Comparison of ENCODE assay signal across 7 mouse cellular contexts in genomic region chr1:43445170-43446088, GRCm38 (mm10). TPM values are rescaled to one million over a fixed set of nuclear protein-coding genes. Genes with fewer than 3 reads are reported as not detected.
DNase-seq lines count a peak whose midpoint lies in the region; ATAC-seq and TF ChIP-seq lines count a peak whose summit lies in the region.

No protein-coding gene starts in this region.

- no peak for TF ChIP-seq CTCF in cortical plate, adult 2 months (IDR thresholded peaks at IDR 0.05; ENCODE audit: extremely low read depth, insufficient read depth, low read length)
- TF ChIP-seq CTCF in small intestine, adult 2 months (IDR thresholded peaks at IDR 0.05; ENCODE audit: extremely low read depth, insufficient read length, insufficient replicate concordance, low read depth, low read length), result no peak

- under 1% methylated on average over 86 of the region's 86 CpGs for WGBS in midbrain, embryonic 10.5 days
- 1% methylated on average over 86 of the region's 86 CpGs for WGBS in small intestine, adult 2 months

- H3K27me3 ChIP-seq in midbrain, embryonic 10.5 days (ENCODE audit: low read depth, poor library complexity, severe bottlenecking), result peaks cover 5% of the 10 kb centered on the region
- H3K27me3 ChIP-seq in small intestine, adult 2 months (ENCODE audit: control insufficient read depth, insufficient read depth, low read length), result no peaks in the 10 kb centered on the region

- H3K27ac ChIP-seq in cortical plate, adult 2 months (ENCODE audit: insufficient read depth, low read length), result peak overlapping the region; percentile 93
- peak overlapping the region; percentile 94 for H3K27ac ChIP-seq in midbrain, embryonic 10.5 days (replicated peaks)
- peak overlapping the region; percentile 90 for H3K27ac ChIP-seq in small intestine, adult 2 months (ENCODE audit: insufficient read depth, low read depth, low read length)

- no peak for TF ChIP-seq POLR2A in cortical plate, adult 2 months (IDR thresholded peaks at IDR 0.05; ENCODE audit: extremely low read depth, insufficient read depth, low read length)
- TF ChIP-seq POLR2A in small intestine, adult 2 months (IDR thresholded peaks at IDR 0.05; ENCODE audit: low read depth, low read length), result peak; percentile 61; the same call in 1 of the 2 replicates

- intact Hi-C loops in left cerebral cortex, postnatal 4 days (cut with DNase I), result loop anchor here (5.0 kb wide), 3 partner anchors 102 to 297 kb away; no protein-coding TSS in a partner anchor

- H3K36me3 ChIP-seq in midbrain, embryonic 10.5 days, result no peaks in the 10 kb centered on the region
- H3K36me3 ChIP-seq in small intestine, adult 2 months (ENCODE audit: control insufficient read depth, insufficient read depth, low read length), result no peaks in the 10 kb centered on the region

- H3K9me3 ChIP-seq in midbrain, embryonic 10.5 days (replicated peaks), result no peaks in the 10 kb centered on the region

- peak overlapping the region; percentile 63 for H3K4me3 ChIP-seq in cortical plate, adult 2 months (ENCODE audit: insufficient read depth, low read length)
- peak overlapping the region; percentile 97 for H3K4me3 ChIP-seq in midbrain, embryonic 10.5 days
- peak overlapping the region; percentile 88 for H3K4me3 ChIP-seq in small intestine, adult 2 months (ENCODE audit: low read depth, low read length)

- ATAC-seq in inflammation-experienced regulatory T-cells, adult 6 months, result peak; percentile 78

- H3K4me1 ChIP-seq in cortical plate, adult 2 months (ENCODE audit: control insufficient read depth, insufficient read depth, low read length), result peaks cover 4% of the 10 kb centered on the region; the same call in 1 of the 2 replicates
- H3K4me1 ChIP-seq in midbrain, embryonic 10.5 days, result peaks cover 29% of the 10 kb centered on the region
- peaks cover 3% of the 10 kb centered on the region; the same call in 1 of the 2 replicates for H3K4me1 ChIP-seq in small intestine, adult 2 months (ENCODE audit: control insufficient read depth, insufficient read depth, insufficient read length, low read length)

- peak; percentile 88 to 95 for DNase-seq in adrenal gland, adult (ENCODE audit: inconsistent age in 2 of 2, low spot score in 1 of 2)
- DNase-seq in gastrocnemius, postnatal 25 days, result peak; percentile 78
- DNase-seq in left cerebral cortex, postnatal 4 days, result peak; percentile 77
- peak; percentile 84 for DNase-seq in midbrain, embryonic 10.5 days (ENCODE audit: low spot score)

RNA-seq across cellular contexts. Expression of gene Nck2, which starts 1.1 kb away (rescaled TPM):
- polyA plus RNA-seq in cortical plate, adult 2 months (2012; rRNA removed), result 29.0 and 29.5 TPM in 2 replicates
- total RNA-seq in gastrocnemius, postnatal 25 days (2021), result 10 to 100 TPM; 17.3 to 17.9 TPM
- 10 to 100 TPM; 14.9 to 24.1 (median 18.7) TPM for polyA plus RNA-seq in inflammation-experienced regulatory T-cells, adult 6 months (2017; shearing (Covaris generic))
- 10 to 100 TPM; 56.2 to 58.7 TPM for total RNA-seq in left cerebral cortex, postnatal 4 days (2021)
- 35.0 and 36.8 TPM in 2 replicates for polyA plus RNA-seq in midbrain, embryonic 10.5 days (2016; fragmentation: Nextera tagmentation; extraction: Ambion mirVana)
- polyA plus RNA-seq in small intestine, adult 2 months (2012; rRNA removed), result 18.4 and 51.6 TPM in 2 replicates

Comparison
In these comparisons a context has a peak if more than half of its experiments do, and no peak if none do; other contexts are left out.
1. Peak in every context shown above with its lines: DNase-seq, ATAC-seq, H3K4me3 ChIP-seq and H3K27ac ChIP-seq.